Mouse (Mus musculus) G1E (cell line): ENCODE results near the gene Gcgr.

ENCODE experiments used
- CTCF ChIP-seq: IDR thresholded peaks from 2 replicates; pipeline ENCODE4 v1.5.1; 2012; ENCODE audit warnings: low read depth, low read length, inconsistent platforms, mixed read lengths
- GATA1 ChIP-seq: IDR thresholded peaks from 2 replicates; pipeline ENCODE4 v1.6.1; 2012; ENCODE audit warnings: borderline replicate concordance, low read length, inconsistent platforms, mixed read lengths
- TAL1 ChIP-seq: conservative IDR thresholded peaks from 2 replicates; pipeline ENCODE4 v1.6.1; 2012; ENCODE audit warnings: low read depth, low read length, inconsistent platforms, mixed read lengths

GRCm38 (mm10) chr11:120535804-120536203 is 5.3 kb downstream of the Gcgr start:
- TF ChIP-seq CTCF (no peak), GATA1 (no peak), TAL1 (no peak)
